Mouse (Mus musculus): ENCODE results near the gene Tarbp1. TPM values are rescaled to one million over a fixed set of nuclear protein-coding genes. Genes with fewer than 3 reads are reported as not detected.
"Not testable (repeated sequence)": the region's sequence is repeated elsewhere in the genome, so short reads cannot be mapped to it uniquely, and the experiment has no call there.

Tarbp1 gene
- polyA plus RNA-seq, 1 experiment from 2014 or later: 2.2 TPM

DNA sequence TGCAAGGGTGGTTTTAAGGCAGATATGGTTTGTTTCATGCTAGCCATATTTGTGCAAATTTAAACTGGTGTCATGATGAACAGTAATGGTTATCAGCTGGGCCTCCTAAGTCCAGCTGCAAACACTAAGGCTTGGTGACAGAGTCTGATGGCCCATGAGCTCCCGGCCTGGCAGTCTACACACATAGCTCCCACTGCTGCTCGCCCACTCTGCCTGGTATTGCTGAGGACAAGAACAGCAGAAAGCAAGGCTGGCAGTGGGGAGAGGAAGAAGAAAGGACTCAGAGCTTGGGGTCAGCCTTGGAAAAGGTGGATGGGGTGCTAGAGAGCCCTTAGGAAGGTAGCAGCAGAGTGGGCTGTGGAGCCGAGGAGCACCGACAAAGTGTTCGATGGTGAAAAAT is 45.2 kb downstream of the Tarbp1 start:
- DNase-seq (ENCODE audit: low spot score, missing footprints): no peak
- no peak overlapping the region for H3K27ac ChIP-seq (ENCODE audit: low read depth, low read length)
- no peak overlapping the region for H3K4me2 ChIP-seq
- peaks cover 17% of the 10 kb centered on the region for H3K36me3 ChIP-seq (ENCODE audit: control insufficient read depth, insufficient read depth, low read length)
- no peak overlapping the region for H3K4me3 ChIP-seq (ENCODE audit: low read depth, low read length)
- H3K4me1 ChIP-seq (ENCODE audit: control insufficient read depth, insufficient read depth, low read length): no peaks in the 10 kb centered on the region
- WGBS: 98% methylated on average over 5 of the region's 5 CpGs
- no peaks in the 10 kb centered on the region for H3K9me3 ChIP-seq (ENCODE audit: control insufficient read depth, low read length)
- no peak overlapping the region for H3K9ac ChIP-seq (ENCODE audit: low read length)
- no peak for ATAC-seq (ENCODE audit: low FRiP score)
- H3K27me3 ChIP-seq (ENCODE audit: control insufficient read depth, insufficient read depth, low read length): no peaks in the 10 kb centered on the region

GRCm38 (mm10) chr8:126424946-126425345 is 49.9 kb downstream of the Tarbp1 start:
- Histone ChIP-seq H3K9me3 (ENCODE audit: control insufficient read depth, low read length) (no peaks in the 10 kb centered on the region), H3K9ac (ENCODE audit: low read length) (no peak overlapping the region), H3K4me2 (no peak overlapping the region), H3K27ac (ENCODE audit: low read depth, low read length) (no peak overlapping the region), H3K36me3 (ENCODE audit: control insufficient read depth, insufficient read depth, low read length) (peaks cover 17% of the 10 kb centered on the region), H3K27me3 (ENCODE audit: control insufficient read depth, insufficient read depth, low read length) (no peaks in the 10 kb centered on the region), H3K4me1 (ENCODE audit: control insufficient read depth, insufficient read depth, low read length) (peaks cover 4% of the 10 kb centered on the region), H3K4me3 (ENCODE audit: low read depth, low read length) (no peak overlapping the region)
- ATAC-seq (ENCODE audit: low FRiP score) (no peak), DNase-seq (ENCODE audit: low spot score, missing footprints) (no peak)
- 87% methylated on average over 1 of the region's 1 CpGs for WGBS

DNA sequence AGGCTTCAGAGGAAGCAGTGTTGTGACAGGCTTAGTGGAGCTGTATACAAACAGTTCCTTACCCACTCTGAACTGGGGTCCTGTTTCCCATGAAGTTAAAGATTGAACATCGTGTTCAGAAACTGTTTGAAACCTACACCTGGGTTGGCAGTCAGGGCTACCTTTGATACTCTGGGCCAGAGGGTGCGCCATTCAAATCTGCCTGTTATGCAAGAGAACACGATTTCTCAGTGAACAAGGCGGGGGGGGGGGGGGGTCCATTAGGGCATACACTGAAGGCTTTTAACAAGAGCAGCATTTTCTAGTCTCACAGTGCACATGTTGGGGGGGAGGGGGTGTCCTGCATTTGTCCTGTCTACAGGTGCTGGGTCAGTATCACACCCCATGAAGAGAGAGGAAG is 50.7 kb downstream of the Tarbp1 start:
- H3K4me3 ChIP-seq (ENCODE audit: low read depth, low read length): no peak overlapping the region
- H3K9me3 ChIP-seq (ENCODE audit: control insufficient read depth, low read length): no peaks in the 10 kb centered on the region
- H3K36me3 ChIP-seq (ENCODE audit: control insufficient read depth, insufficient read depth, low read length): peaks cover 15% of the 10 kb centered on the region
- no peak overlapping the region for H3K9ac ChIP-seq (ENCODE audit: low read length)
- no peaks in the 10 kb centered on the region for H3K27me3 ChIP-seq (ENCODE audit: control insufficient read depth, insufficient read depth, low read length)
- no peak overlapping the region for H3K27ac ChIP-seq (ENCODE audit: low read depth, low read length)
- DNase-seq (ENCODE audit: low spot score, missing footprints): no peak
- no peak overlapping the region for H3K4me2 ChIP-seq
- H3K4me1 ChIP-seq (ENCODE audit: control insufficient read depth, insufficient read depth, low read length): peaks cover 4% of the 10 kb centered on the region
- WGBS: 84% methylated on average over 4 of the region's 4 CpGs
- ATAC-seq (ENCODE audit: low FRiP score): no peak

- Histone ChIP-seq H3K9me3 (ENCODE audit: control insufficient read depth, low read length) (no peaks in the 10 kb centered on the region), H3K27me3 (ENCODE audit: control insufficient read depth, insufficient read depth, low read length) (no peaks in the 10 kb centered on the region), H3K4me1 (ENCODE audit: control insufficient read depth, insufficient read depth, low read length) (peaks cover 4% of the 10 kb centered on the region), H3K4me2 (peak overlapping the region; percentile 89), H3K9ac (ENCODE audit: low read length) (peak overlapping the region; percentile 91), H3K27ac (ENCODE audit: low read depth, low read length) (no peak overlapping the region), H3K36me3 (ENCODE audit: control insufficient read depth, insufficient read depth, low read length) (peaks cover 13% of the 10 kb centered on the region), H3K4me3 (ENCODE audit: low read depth, low read length) (peak overlapping the region; percentile 85)
- ATAC-seq (ENCODE audit: low FRiP score): peak; percentile 14
- peak; percentile 94 for DNase-seq (ENCODE audit: low spot score, missing footprints)
- 11% methylated on average over 9 of the region's 9 CpGs for WGBS
Observed at GRCm38 (mm10) chr8:126422920-126423300, 52.0 kb downstream of the Tarbp1 start.

- DNase-seq (ENCODE audit: low spot score, missing footprints) (peak; percentile 99), ATAC-seq (ENCODE audit: low FRiP score) (peak; percentile 99)
- H3K4me2 ChIP-seq: peak within 1 kb of the TSS; percentile 89
- H3K9me3 ChIP-seq (ENCODE audit: control insufficient read depth, low read length): no peaks in the 10 kb centered on the region
- peak within 1 kb of the TSS; percentile 85 for H3K4me3 ChIP-seq (ENCODE audit: low read depth, low read length)
- H3K27ac ChIP-seq (ENCODE audit: low read depth, low read length): peak within 1 kb of the TSS; percentile 40; the same call in 1 of the 2 replicates
- peaks cover 4% of the 10 kb centered on the region for H3K4me1 ChIP-seq (ENCODE audit: control insufficient read depth, insufficient read depth, low read length)
- H3K36me3 ChIP-seq (ENCODE audit: control insufficient read depth, insufficient read depth, low read length): peaks cover 10% of the 10 kb centered on the region
- WGBS: under 1% methylated on average over 61 of the region's 61 CpGs
- peak within 1 kb of the TSS; percentile 91 for H3K9ac ChIP-seq (ENCODE audit: low read length)
- no peaks in the 10 kb centered on the region for H3K27me3 ChIP-seq (ENCODE audit: control insufficient read depth, insufficient read depth, low read length)
Observed at GRCm38 (mm10) chr8:126422174-126422919, 52.5 kb downstream of the Tarbp1 start, which contains the start of gene Coa6. TSS of gene Coa6 (plus strand) at chr8:126422515.

DNA sequence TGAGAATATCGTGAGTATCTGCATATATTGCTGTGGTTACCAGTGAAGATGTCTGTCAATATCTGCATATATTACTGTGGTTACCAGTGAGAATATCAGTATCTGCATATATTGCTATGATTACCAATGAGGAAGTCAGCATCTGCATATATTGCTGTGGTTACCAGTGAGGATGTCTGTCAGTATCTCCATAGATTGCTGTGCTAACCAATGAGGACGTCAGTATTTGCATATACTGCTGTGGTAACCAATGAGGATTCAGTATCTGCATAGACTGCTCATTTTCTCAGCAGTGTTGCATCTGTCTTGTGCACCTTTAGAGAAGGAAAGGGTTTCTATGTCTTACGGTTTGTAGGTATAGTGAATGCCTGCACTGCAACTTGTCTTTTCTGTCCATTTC is 54.0 kb downstream of the Tarbp1 start:
- H3K36me3 ChIP-seq (ENCODE audit: control insufficient read depth, insufficient read depth, low read length): no peaks in the 10 kb centered on the region
- no peaks in the 10 kb centered on the region for H3K9me3 ChIP-seq (ENCODE audit: control insufficient read depth, low read length)
- 77% methylated on average over 3 of the region's 3 CpGs for WGBS
- no peak overlapping the region for H3K4me3 ChIP-seq (ENCODE audit: low read depth, low read length)
- peaks cover 4% of the 10 kb centered on the region for H3K4me1 ChIP-seq (ENCODE audit: control insufficient read depth, insufficient read depth, low read length)
- no peaks in the 10 kb centered on the region for H3K27me3 ChIP-seq (ENCODE audit: control insufficient read depth, insufficient read depth, low read length)
- H3K9ac ChIP-seq (ENCODE audit: low read length): no peak overlapping the region
- DNase-seq (ENCODE audit: low spot score, missing footprints) (no peak), ATAC-seq (ENCODE audit: low FRiP score) (no peak)
- H3K27ac ChIP-seq (ENCODE audit: low read depth, low read length): no peak overlapping the region
- no peak overlapping the region for H3K4me2 ChIP-seq

DNA sequence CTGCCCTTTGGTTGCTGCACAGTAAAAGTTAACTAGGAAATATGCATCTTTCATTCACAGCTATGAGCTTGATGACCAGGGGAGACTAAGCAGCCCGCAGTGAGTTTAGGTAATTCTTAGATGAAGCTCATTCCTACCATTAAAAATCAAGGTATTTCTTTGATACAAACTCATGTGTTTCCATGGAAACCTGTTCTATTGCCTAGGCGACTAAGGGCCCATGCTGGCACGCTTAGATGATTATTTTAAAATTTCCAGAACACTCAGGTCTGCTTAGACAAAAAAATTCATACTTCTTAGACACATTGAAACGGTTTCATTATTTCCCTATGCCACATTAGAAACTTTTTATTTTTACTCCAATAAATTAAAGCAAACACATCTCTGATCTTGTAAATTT is 69.8 kb downstream of the Tarbp1 start:
- ATAC-seq (ENCODE audit: low FRiP score): no peak
- Histone ChIP-seq H3K4me1 (ENCODE audit: control insufficient read depth, insufficient read depth, low read length) (no peaks in the 10 kb centered on the region; the same call in 1 of the 2 replicates), H3K9me3 (ENCODE audit: control insufficient read depth, low read length) (no peaks in the 10 kb centered on the region), H3K4me3 (ENCODE audit: low read depth, low read length) (no peak overlapping the region), H3K36me3 (ENCODE audit: control insufficient read depth, insufficient read depth, low read length) (no peaks in the 10 kb centered on the region), H3K27ac (ENCODE audit: low read depth, low read length) (no peak overlapping the region), H3K27me3 (ENCODE audit: control insufficient read depth, insufficient read depth, low read length) (no peaks in the 10 kb centered on the region), H3K4me2 (no peak overlapping the region), H3K9ac (ENCODE audit: low read length) (no peak overlapping the region)
- no peak for DNase-seq (ENCODE audit: low spot score, missing footprints)
- WGBS: 77% methylated on average over 4 of the region's 4 CpGs

DNA sequence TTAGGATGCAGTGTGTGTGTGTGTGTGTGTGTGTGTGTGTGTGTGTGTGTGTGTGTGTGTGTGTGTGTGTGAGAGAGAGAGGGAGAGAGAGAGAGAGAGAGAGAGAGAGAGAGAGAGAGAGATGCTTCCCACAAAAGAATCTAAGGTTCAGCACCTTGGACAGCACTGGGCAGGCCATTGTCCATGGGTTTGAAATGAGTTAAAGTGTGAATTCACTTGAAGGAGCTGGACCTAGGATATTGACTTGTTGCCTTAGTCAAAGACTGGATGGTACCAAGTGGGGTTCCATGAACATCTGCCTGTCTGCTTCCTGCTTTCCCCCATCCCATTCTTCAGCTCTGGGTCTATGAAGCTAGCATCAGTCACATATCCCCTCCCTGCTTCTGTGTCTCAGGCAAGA is 70.3 kb downstream of the Tarbp1 start:
- not testable (repeated sequence) for H3K4me2 ChIP-seq; H3K9me3 ChIP-seq (ENCODE audit: control insufficient read depth, low read length); H3K4me3 ChIP-seq (ENCODE audit: low read depth, low read length); H3K4me1 ChIP-seq (ENCODE audit: control insufficient read depth, insufficient read depth, low read length); H3K36me3 ChIP-seq (ENCODE audit: control insufficient read depth, insufficient read depth, low read length); H3K27me3 ChIP-seq (ENCODE audit: control insufficient read depth, insufficient read depth, low read length); ATAC-seq (ENCODE audit: low FRiP score); H3K27ac ChIP-seq (ENCODE audit: low read depth, low read length); H3K9ac ChIP-seq (ENCODE audit: low read length)
- DNase-seq (ENCODE audit: low spot score, missing footprints): peak; percentile 84

DNA sequence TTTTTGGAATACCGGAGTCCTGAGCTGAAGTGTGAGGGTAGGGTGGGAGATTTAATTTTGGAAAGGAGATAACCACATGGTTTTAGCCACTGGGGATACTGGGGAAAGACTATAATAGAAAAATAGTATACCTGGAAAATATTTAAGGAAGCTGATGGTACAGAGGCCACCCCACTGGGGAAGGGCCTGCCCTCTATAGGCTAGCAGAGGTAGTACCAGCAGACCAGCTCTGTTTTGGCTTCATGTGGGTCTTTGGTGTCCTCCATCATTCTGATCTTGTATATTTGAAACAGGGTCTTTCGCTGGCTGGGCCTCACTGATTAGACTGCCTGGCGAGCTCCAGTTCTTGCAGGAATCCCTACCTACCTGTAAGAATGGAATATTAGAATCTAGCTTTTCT is 76.5 kb downstream of the Tarbp1 start:
- Histone ChIP-seq H3K27ac (ENCODE audit: low read depth, low read length) (no peak overlapping the region), H3K27me3 (ENCODE audit: control insufficient read depth, insufficient read depth, low read length) (no peaks in the 10 kb centered on the region), H3K4me3 (ENCODE audit: low read depth, low read length) (no peak overlapping the region), H3K36me3 (ENCODE audit: control insufficient read depth, insufficient read depth, low read length) (no peaks in the 10 kb centered on the region), H3K9me3 (ENCODE audit: control insufficient read depth, low read length) (no peaks in the 10 kb centered on the region), H3K9ac (ENCODE audit: low read length) (no peak overlapping the region), H3K4me1 (ENCODE audit: control insufficient read depth, insufficient read depth, low read length) (peaks cover 5% of the 10 kb centered on the region; the same call in 1 of the 2 replicates), H3K4me2 (no peak overlapping the region)
- no peak for DNase-seq (ENCODE audit: low spot score, missing footprints)
- WGBS: 69% methylated on average over 3 of the region's 3 CpGs
- ATAC-seq (ENCODE audit: low FRiP score): no peak
